Mouse (Mus musculus): ENCODE measurements around the gene Clcf1. TPM values are rescaled to one million over a fixed set of nuclear protein-coding genes. Genes with fewer than 3 reads are reported as not detected.
A peak's percentile ranks its signal among the peaks of the same experiment; 100 is the strongest.

Gene Clcf1
- polyA plus RNA-seq, 1 experiment: 34.0 TPM

- no peak overlapping the region for H3K4me3 ChIP-seq (replicated peaks; ENCODE audit: extremely low read depth, low read depth, low read length)
- no peak for DNase-seq
- WGBS: 79% methylated on average over 11 of the region's 11 CpGs
- H3K4me1 ChIP-seq (ENCODE audit: control insufficient read depth, insufficient read depth, low read length): no peaks in the 10 kb centered on the region; the same call in 1 of the 2 replicates
- TF ChIP-seq POLR2A (IDR thresholded peaks at IDR 0.05; ENCODE audit: borderline replicate concordance, extremely low read depth, low read depth, low read length): no peak
- TF ChIP-seq CTCF (IDR thresholded peaks at IDR 0.05; ENCODE audit: insufficient read depth, low read length): peak; percentile 15; the same call in 1 of the 2 replicates
These were observed 41.6 kb downstream of the Clcf1 start for GRCm38 (mm10) chr19:4255583-4256162.

- TF ChIP-seq POLR2A (IDR thresholded peaks at IDR 0.05; ENCODE audit: borderline replicate concordance, extremely low read depth, low read depth, low read length) (no peak), CTCF (IDR thresholded peaks at IDR 0.05; ENCODE audit: insufficient read depth, low read length) (peak; percentile 85)
- H3K4me1 ChIP-seq (ENCODE audit: control insufficient read depth, insufficient read depth, low read length): no peaks in the 10 kb centered on the region; the same call in 1 of the 2 replicates
- peak overlapping the region; percentile 72 for H3K4me3 ChIP-seq (replicated peaks; ENCODE audit: extremely low read depth, low read depth, low read length)
- under 1% methylated on average over 41 of the region's 41 CpGs for WGBS
- peak; percentile 89 for DNase-seq
These were observed 43.3 kb downstream of the Clcf1 start for GRCm38 (mm10) chr19:4257216-4257896.

GRCm38 (mm10) chr19:4257897-4258252, 43.8 kb downstream of the Clcf1 start:
- DNase-seq: no peak
- TF ChIP-seq POLR2A (IDR thresholded peaks at IDR 0.05; ENCODE audit: borderline replicate concordance, extremely low read depth, low read depth, low read length): no peak
- 27% methylated on average over 12 of the region's 12 CpGs for WGBS

GRCm38 (mm10) chr19:4261038-4261698, 47.1 kb downstream of the Clcf1 start:
- Histone ChIP-seq H3K4me1 (ENCODE audit: control insufficient read depth, insufficient read depth, low read length) (no peaks in the 10 kb centered on the region; the same call in 1 of the 2 replicates), H3K4me3 (replicated peaks; ENCODE audit: extremely low read depth, low read depth, low read length) (no peak overlapping the region)
- WGBS: 63% methylated on average over 8 of the region's 8 CpGs
- no peak for DNase-seq
- no peak for TF ChIP-seq CTCF (IDR thresholded peaks at IDR 0.05; ENCODE audit: insufficient read depth, low read length)
- TF ChIP-seq POLR2A (IDR thresholded peaks at IDR 0.05; ENCODE audit: borderline replicate concordance, extremely low read depth, low read depth, low read length): no peak

More at GRCm38 (mm10) chr19:4257897-4258252, 43.8 kb downstream of the Clcf1 start:
- Histone ChIP-seq H3K4me1 (ENCODE audit: control insufficient read depth, insufficient read depth, low read length) (no peaks in the 10 kb centered on the region; the same call in 1 of the 2 replicates), H3K4me3 (replicated peaks; ENCODE audit: extremely low read depth, low read depth, low read length) (peak overlapping the region; percentile 6)

GRCm38 (mm10) chr19:4262756-4263155, 48.7 kb downstream of the Clcf1 start:
- Histone ChIP-seq H3K4me3 (replicated peaks; ENCODE audit: extremely low read depth, low read depth, low read length) (no peak overlapping the region), H3K4me1 (ENCODE audit: control insufficient read depth, insufficient read depth, low read length) (no peaks in the 10 kb centered on the region)
- no peak for DNase-seq
- TF ChIP-seq POLR2A (IDR thresholded peaks at IDR 0.05; ENCODE audit: borderline replicate concordance, extremely low read depth, low read depth, low read length): no peak
- no peak for TF ChIP-seq CTCF (IDR thresholded peaks at IDR 0.05; ENCODE audit: insufficient read depth, low read length)
- 51% methylated on average over 6 of the region's 6 CpGs for WGBS

GRCm38 (mm10) chr19:4263702-4264101, 49.7 kb downstream of the Clcf1 start:
- WGBS: 69% methylated on average over 14 of the region's 14 CpGs
- TF ChIP-seq POLR2A (IDR thresholded peaks at IDR 0.05; ENCODE audit: borderline replicate concordance, extremely low read depth, low read depth, low read length): no peak
- TF ChIP-seq CTCF (IDR thresholded peaks at IDR 0.05; ENCODE audit: insufficient read depth, low read length): no peak

GRCm38 (mm10) chr19:4264171-4264780, 50.2 kb downstream of the Clcf1 start:
- no peak overlapping the region for H3K4me3 ChIP-seq (replicated peaks; ENCODE audit: extremely low read depth, low read depth, low read length)
- peaks cover 4% of the 10 kb centered on the region for H3K4me1 ChIP-seq (ENCODE audit: control insufficient read depth, insufficient read depth, low read length)
- TF ChIP-seq POLR2A (IDR thresholded peaks at IDR 0.05; ENCODE audit: borderline replicate concordance, extremely low read depth, low read depth, low read length): no peak
- TF ChIP-seq CTCF (IDR thresholded peaks at IDR 0.05; ENCODE audit: insufficient read depth, low read length): no peak
- WGBS: 92% methylated on average over 6 of the region's 6 CpGs
- no peak for DNase-seq

More at GRCm38 (mm10) chr19:4263702-4264101, 49.7 kb downstream of the Clcf1 start:
- Histone ChIP-seq H3K4me3 (replicated peaks; ENCODE audit: extremely low read depth, low read depth, low read length) (no peak overlapping the region), H3K4me1 (ENCODE audit: control insufficient read depth, insufficient read depth, low read length) (peaks cover 4% of the 10 kb centered on the region)
- DNase-seq: no peak

GRCm38 (mm10) chr19:4265956-4266355, 51.9 kb downstream of the Clcf1 start:
- TF ChIP-seq POLR2A (IDR thresholded peaks at IDR 0.05; ENCODE audit: borderline replicate concordance, extremely low read depth, low read depth, low read length) (no peak), CTCF (IDR thresholded peaks at IDR 0.05; ENCODE audit: insufficient read depth, low read length) (no peak)

More at GRCm38 (mm10) chr19:4265956-4266355, 51.9 kb downstream of the Clcf1 start:
- DNase-seq: no peak
- WGBS: 72% methylated on average over 4 of the region's 4 CpGs
- H3K4me1 ChIP-seq (ENCODE audit: control insufficient read depth, insufficient read depth, low read length): peaks cover 6% of the 10 kb centered on the region
- H3K4me3 ChIP-seq (replicated peaks; ENCODE audit: extremely low read depth, low read depth, low read length): no peak overlapping the region

All from lung, adult 2 months (tissue).